Mouse (Mus musculus) c-Kit-positive CD71-positive TER-119-positive erythroid progenitor cells, embryonic 14.5 days (primary cell): ENCODE data around the gene Fgfr2.
"Not testable (repeated sequence)": the region's sequence is repeated elsewhere in the genome, so short reads cannot be mapped to it uniquely, and the experiment has no call there.

Source experiments
- DNase-seq: peaks from one replicate; pipeline ENCODE4 v3.0.0-alpha.2; 2013; ENCODE audit warnings: low spot score

The Fgfr2 gene

DNA sequence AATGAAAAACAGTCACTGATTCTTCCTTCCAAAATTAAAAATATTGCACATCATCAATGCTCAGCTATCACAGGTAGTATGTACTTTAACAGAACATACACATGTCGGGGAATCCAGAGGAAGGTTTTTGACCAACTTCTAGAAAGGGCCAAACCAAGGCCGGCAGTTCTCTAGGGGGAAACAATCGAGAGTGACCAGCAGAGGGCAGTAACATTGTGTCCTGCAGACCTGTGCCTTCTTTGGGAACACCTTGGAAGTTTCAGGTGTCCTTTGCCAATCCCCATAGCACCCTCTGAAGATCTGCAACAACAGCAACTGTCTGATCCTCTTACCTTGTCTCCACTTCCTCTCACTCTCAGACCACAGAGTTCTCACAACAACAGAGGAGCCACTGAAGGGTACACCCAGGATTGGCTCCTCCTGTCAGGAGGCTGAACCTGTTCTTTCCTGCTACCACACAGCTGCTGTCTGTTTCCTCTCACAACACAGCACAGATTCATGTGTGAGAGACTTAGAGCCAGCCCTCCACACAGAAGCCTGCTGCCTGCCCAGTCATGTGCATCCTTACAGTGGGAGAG is 2077.8 kb downstream of the Fgfr2 start:
- DNase-seq: not testable (repeated sequence)

DNA sequence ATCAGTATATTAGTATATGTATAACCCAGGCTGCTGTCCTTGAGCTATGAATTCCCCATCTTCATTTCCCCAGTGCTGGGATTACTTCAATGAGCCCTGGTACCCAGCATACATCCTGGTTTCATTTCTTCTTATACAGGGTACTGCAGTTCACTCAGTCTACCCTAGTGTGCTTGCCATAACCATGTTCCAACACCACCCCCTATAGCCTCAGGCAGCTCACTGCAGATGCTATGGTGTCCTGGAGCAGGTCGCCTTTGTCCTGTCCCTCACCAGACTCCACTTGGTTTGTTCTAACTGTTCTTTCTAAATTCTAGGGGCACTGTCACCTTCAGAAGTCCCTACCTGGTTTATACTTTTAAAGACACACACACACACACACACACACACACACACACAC is 2080.5 kb downstream of the Fgfr2 start:
- no peak for DNase-seq

- DNase-seq: not testable (repeated sequence)
Observed at GRCm38 (mm10) chr7:131040760-131041159, 2082.4 kb downstream of the Fgfr2 start.

GRCm38 (mm10) chr7:131037083-131037482 is 2086.1 kb downstream of the Fgfr2 start:
- no peak for DNase-seq

DNA sequence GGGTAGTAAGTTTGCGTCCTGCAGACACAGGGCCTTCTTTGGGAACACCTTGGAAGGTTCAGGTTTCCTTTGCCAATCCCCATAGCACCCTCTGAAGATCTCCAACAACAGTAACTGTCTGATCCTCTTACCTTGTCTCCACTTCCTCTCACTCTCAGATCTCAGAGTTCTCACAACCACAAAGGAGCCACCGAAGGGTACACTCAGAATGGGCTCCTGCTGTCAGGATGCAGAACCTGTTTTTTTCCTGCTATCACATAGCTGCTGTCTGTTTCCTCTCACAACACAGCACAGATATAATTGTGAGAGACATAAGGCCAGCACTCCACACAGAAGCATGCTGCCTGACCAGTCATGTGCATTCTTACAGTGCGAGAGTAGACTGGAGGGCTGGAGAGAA is 2086.8 kb downstream of the Fgfr2 start:
- DNase-seq: no peak

- DNase-seq: no peak
Observed at GRCm38 (mm10) chr7:131031755-131032154, 2091.4 kb downstream of the Fgfr2 start, which contains the start of gene Dmbt1. TSS of gene Dmbt1 (plus strand) at chr7:131032053.

GRCm38 (mm10) chr7:131027557-131027956 is 2095.6 kb downstream of the Fgfr2 start:
- DNase-seq: no peak

- DNase-seq: no peak
Observed at GRCm38 (mm10) chr7:131024807-131025206, 2098.3 kb downstream of the Fgfr2 start.

GRCm38 (mm10) chr7:131019181-131019580 is 2104.0 kb downstream of the Fgfr2 start:
- no peak for DNase-seq

GRCm38 (mm10) chr7:131011901-131012300 is 2111.2 kb downstream of the Fgfr2 start:
- no peak for DNase-seq

DNA sequence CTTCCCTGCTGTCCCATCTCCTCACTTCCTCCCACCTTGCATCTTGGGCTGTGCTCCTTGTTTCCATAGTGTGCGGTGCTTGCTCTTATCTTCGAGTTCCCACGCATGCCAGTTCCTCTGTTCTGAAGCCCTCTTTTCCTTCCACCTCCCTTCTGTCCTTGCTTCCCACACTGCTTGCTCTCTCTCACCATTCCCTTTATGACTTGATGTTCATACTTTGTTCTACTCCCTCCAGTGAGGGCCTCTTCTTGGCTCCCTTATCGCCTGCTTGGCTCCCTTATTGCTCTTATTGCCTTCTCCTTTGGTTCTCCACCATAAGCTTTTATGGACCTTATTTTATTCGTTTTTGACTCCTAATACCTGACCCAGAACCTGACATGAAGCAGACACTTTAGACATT is 2114.0 kb downstream of the Fgfr2 start:
- DNase-seq: no peak

- no peak for DNase-seq
Observed at GRCm38 (mm10) chr7:131007221-131007620, 2115.9 kb downstream of the Fgfr2 start.

DNA sequence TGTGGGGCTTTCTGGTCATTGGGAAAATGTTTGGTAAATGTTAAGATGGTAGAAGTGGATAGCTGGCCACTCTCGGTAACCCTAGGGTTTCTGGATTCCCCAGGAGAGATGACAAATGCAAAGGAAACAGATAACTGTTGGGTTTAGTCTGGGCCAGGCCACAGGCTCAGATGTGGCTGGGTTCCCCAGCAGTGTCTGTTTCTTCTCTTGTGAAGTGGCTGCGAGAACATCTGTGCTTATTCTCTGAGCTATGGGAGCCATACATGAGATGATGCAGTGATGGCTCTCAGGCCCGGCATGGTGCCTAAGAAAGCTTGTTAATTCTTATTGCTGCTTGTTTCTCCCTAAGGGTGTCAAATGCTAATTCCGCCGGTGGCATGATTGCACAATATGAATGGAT is 2119.1 kb downstream of the Fgfr2 start:
- DNase-seq: no peak

GRCm38 (mm10) chr7:131001976-131002726 is 2121.0 kb downstream of the Fgfr2 start:
- DNase-seq: no peak

GRCm38 (mm10) chr7:130993907-130994306 is 2129.2 kb downstream of the Fgfr2 start:
- DNase-seq: no peak

- no peak for DNase-seq
Observed at GRCm38 (mm10) chr7:130991174-130991789, 2131.9 kb downstream of the Fgfr2 start.

- DNase-seq: no peak
Observed at GRCm38 (mm10) chr7:130989371-130989770, 2133.8 kb downstream of the Fgfr2 start.

DNA sequence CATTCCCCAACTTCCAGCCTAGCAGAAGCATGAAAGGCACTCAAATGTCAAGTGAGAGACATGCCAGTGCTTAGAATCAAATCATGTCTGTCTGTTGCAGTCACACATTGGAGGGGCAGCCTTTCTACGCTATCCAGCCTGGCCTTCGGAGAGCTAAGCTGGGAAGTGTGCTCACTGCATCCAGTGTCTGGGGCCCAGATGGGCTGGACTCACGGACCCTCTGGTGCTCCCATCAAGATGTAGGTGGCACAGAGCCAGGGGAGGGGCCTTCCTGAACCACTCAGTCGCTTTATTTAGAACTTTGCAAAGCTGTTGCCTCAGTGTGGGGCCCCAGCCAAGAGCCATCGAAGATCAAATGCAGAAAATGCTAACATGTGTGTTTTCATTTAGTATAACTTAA is 2135.0 kb downstream of the Fgfr2 start:
- no peak for DNase-seq

- DNase-seq: no peak
Observed at GRCm38 (mm10) chr7:130985716-130986115, 2137.4 kb downstream of the Fgfr2 start.

DNA sequence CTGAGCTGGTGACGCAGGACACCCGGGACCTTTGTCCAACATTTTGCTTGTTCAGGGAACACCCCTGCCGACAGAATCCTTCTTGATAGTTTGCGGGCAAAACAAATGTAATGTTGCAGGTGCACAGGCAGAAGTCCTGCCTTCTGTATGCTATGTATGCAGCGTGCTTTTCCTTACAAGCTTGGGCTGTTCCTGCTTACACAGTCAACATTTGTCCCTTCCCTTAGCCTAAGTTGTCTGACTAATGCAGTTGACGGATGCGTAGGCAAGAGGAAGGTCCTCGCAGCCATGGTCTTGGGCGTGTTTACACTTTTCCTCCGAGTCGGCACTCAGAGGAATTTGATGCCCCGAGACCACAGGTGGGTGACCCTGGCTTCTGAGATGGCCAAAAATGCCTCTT is 2138.0 kb downstream of the Fgfr2 start:
- DNase-seq: no peak

DNA sequence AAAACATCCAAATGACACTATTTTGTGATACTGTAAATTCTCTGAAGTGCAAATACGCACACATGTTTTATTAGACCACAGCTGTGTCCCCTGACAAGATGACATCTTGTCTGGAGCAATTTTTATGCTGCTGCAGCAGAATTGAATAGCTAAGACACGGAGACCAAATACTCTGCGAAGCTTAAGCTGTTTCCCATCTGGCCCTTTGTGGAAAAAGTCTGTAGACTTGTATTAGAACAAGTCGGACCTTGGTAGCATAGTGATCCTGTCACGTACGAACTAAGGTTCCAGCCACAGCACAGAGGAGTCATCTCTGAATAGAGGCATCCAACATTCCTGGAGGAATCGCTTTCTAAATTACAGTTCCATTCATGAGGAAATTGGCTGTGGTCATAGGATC is 2138.9 kb downstream of the Fgfr2 start:
- no peak for DNase-seq

GRCm38 (mm10) chr7:130982881-130983280 is 2140.3 kb downstream of the Fgfr2 start:
- DNase-seq: no peak

- no peak for DNase-seq
Observed at GRCm38 (mm10) chr7:130982371-130982770, 2140.8 kb downstream of the Fgfr2 start.
